Mouse (Mus musculus): ENCODE measurements around the gene Tmem199. TPM values are rescaled to one million over a fixed set of nuclear protein-coding genes. Genes with fewer than 3 reads are reported as not detected.

Gene Tmem199
- polyA plus RNA-seq, 1 experiment from 2014 or later: 86.7 TPM

- no peak overlapping the region for H3K4me2 ChIP-seq (replicated peaks)
- no peak overlapping the region for H3K27ac ChIP-seq (replicated peaks)
- ATAC-seq (replicated peaks): no peak
Measured at GRCm38 (mm10) chr11:78499543-78499942, 12.4 kb downstream of the Tmem199 start.

GRCm38 (mm10) chr11:78499004-78499403 is 13.0 kb downstream of the Tmem199 start, which contains the start of gene Vtn:
Gene Vtn (plus strand): TSS chr11:78499091.
- WGBS: 64% methylated on average over 7 of the region's 7 CpGs
- peaks cover 38% of the 10 kb centered on the region for H3K4me1 ChIP-seq
- no peaks in the 10 kb centered on the region for H3K36me3 ChIP-seq
- H3K4me3 ChIP-seq: peak within 1 kb of the TSS; percentile 92
- peak within 1 kb of the TSS; percentile 96 for H3K27ac ChIP-seq (replicated peaks)
- H3K27me3 ChIP-seq: no peaks in the 10 kb centered on the region
- H3K9me3 ChIP-seq: no peaks in the 10 kb centered on the region
- peak within 1 kb of the TSS; percentile 61 for H3K9ac ChIP-seq (replicated peaks)
- ATAC-seq (replicated peaks): no peak
- peak within 1 kb of the TSS; percentile 56 for H3K4me2 ChIP-seq (replicated peaks)

More at GRCm38 (mm10) chr11:78499543-78499942, 12.4 kb downstream of the Tmem199 start:
- WGBS: 52% methylated on average over 16 of the region's 16 CpGs
- H3K9ac ChIP-seq (replicated peaks): no peak overlapping the region
- no peaks in the 10 kb centered on the region for H3K27me3 ChIP-seq
- H3K36me3 ChIP-seq: no peaks in the 10 kb centered on the region
- no peaks in the 10 kb centered on the region for H3K9me3 ChIP-seq
- peak overlapping the region; percentile 6; the same call in 1 of the 2 replicates for H3K4me3 ChIP-seq
- peaks cover 38% of the 10 kb centered on the region for H3K4me1 ChIP-seq

GRCm38 (mm10) chr11:78497544-78498522 is 14.1 kb downstream of the Tmem199 start, which contains the start of gene Sarm1:
Gene Sarm1 (minus strand): TSS chr11:78497754.
- H3K9ac ChIP-seq (replicated peaks): peak within 1 kb of the TSS; percentile 96
- peaks cover 30% of the 10 kb centered on the region for H3K4me1 ChIP-seq
- ATAC-seq (replicated peaks): peak; percentile 98
- peak within 1 kb of the TSS; percentile 92 for H3K4me3 ChIP-seq
- H3K4me2 ChIP-seq (replicated peaks): peak within 1 kb of the TSS; percentile 56
- peak within 1 kb of the TSS; percentile 96 for H3K27ac ChIP-seq (replicated peaks)
- H3K36me3 ChIP-seq: no peaks in the 10 kb centered on the region
- no peaks in the 10 kb centered on the region for H3K9me3 ChIP-seq
- WGBS: 2% methylated on average over 35 of the region's 36 CpGs
- no peaks in the 10 kb centered on the region for H3K27me3 ChIP-seq

- Histone ChIP-seq H3K9ac (replicated peaks) (peak overlapping the region; percentile 96), H3K36me3 (no peaks in the 10 kb centered on the region), H3K27me3 (no peaks in the 10 kb centered on the region), H3K9me3 (no peaks in the 10 kb centered on the region), H3K4me3 (peak overlapping the region; percentile 92), H3K4me1 (peaks cover 30% of the 10 kb centered on the region), H3K4me2 (replicated peaks) (peak overlapping the region; percentile 56), H3K27ac (replicated peaks) (peak overlapping the region; percentile 96)
- ATAC-seq (replicated peaks): peak; percentile 76
- under 1% methylated on average over 44 of the region's 44 CpGs for WGBS
Measured at GRCm38 (mm10) chr11:78497071-78497541, 14.9 kb downstream of the Tmem199 start.

DNA sequence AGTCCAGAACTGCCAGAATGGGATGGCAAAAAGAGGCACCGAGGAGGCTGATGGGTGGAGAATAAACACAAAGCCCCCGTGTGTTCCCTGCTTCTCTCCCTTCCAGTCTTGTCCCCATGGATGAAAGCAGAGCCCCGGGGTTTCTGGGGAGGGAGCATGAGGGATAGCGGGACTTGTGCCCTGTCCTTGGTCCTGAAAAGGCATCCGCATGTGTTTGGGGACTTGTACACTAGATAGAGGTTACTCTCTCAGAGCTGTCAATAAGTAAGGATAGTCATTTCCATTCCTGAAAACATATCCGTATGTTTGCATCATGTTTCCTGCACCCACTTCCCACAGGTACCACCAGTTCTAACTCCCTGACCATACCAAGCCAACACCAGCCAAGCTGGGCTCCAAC is 16.1 kb downstream of the Tmem199 start:
- 8% methylated on average over 6 of the region's 6 CpGs for WGBS
- Histone ChIP-seq H3K9ac (replicated peaks) (peak overlapping the region; percentile 96; the same call in 1 of the 2 replicates), H3K4me2 (replicated peaks) (peak overlapping the region; percentile 56), H3K4me3 (peak overlapping the region; percentile 92), H3K36me3 (no peaks in the 10 kb centered on the region), H3K27ac (replicated peaks) (no peak overlapping the region), H3K27me3 (0 out of 2 replicates have a peak, but pooled peaks cover 5% of the 10 kb centered on the region), H3K9me3 (no peaks in the 10 kb centered on the region), H3K4me1 (peaks cover 34% of the 10 kb centered on the region)
- no peak for ATAC-seq (replicated peaks)

- ATAC-seq (replicated peaks): peak; percentile 84
- Histone ChIP-seq H3K9ac (replicated peaks) (peak overlapping the region; percentile 30; the same call in 1 of the 2 replicates), H3K36me3 (peaks cover 16% of the 10 kb centered on the region), H3K4me3 (peak overlapping the region; percentile 23), H3K4me1 (peaks cover 24% of the 10 kb centered on the region), H3K27ac (replicated peaks) (no peak overlapping the region), H3K9me3 (no peaks in the 10 kb centered on the region), H3K27me3 (peaks cover 12% of the 10 kb centered on the region; the same call in 1 of the 2 replicates), H3K4me2 (replicated peaks) (peak overlapping the region; percentile 51)
- WGBS: 5% methylated on average over 48 of the region's 48 CpGs
Measured at GRCm38 (mm10) chr11:78490781-78491241, 21.2 kb downstream of the Tmem199 start.

DNA sequence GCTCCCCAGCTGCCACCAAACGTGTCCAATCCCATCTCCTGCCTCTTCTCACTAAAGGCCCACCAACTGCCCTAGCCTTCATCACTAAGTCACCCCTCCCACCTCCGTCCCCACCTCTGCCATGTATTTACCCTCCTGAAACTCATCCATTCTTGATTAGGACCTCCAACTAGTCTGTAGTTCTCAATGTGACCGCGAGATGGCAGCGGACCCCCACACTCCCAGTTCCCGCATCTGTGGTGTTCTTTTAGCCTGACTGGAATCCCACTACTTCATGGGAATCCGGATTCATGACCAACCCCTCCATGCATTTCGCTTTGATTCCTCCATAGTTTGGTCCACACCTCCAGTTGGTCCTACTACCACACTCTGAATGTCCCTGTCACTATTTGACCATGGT is 23.8 kb downstream of the Tmem199 start:
- ATAC-seq (replicated peaks): no peak
- Histone ChIP-seq H3K27ac (replicated peaks) (no peak overlapping the region), H3K4me1 (peaks cover 11% of the 10 kb centered on the region), H3K36me3 (peaks cover 33% of the 10 kb centered on the region), H3K27me3 (peaks cover 12% of the 10 kb centered on the region; the same call in 1 of the 2 replicates), H3K9me3 (no peaks in the 10 kb centered on the region), H3K4me3 (no peak overlapping the region), H3K4me2 (replicated peaks) (no peak overlapping the region), H3K9ac (replicated peaks) (no peak overlapping the region)
- WGBS: 3% methylated on average over 8 of the region's 8 CpGs

DNA sequence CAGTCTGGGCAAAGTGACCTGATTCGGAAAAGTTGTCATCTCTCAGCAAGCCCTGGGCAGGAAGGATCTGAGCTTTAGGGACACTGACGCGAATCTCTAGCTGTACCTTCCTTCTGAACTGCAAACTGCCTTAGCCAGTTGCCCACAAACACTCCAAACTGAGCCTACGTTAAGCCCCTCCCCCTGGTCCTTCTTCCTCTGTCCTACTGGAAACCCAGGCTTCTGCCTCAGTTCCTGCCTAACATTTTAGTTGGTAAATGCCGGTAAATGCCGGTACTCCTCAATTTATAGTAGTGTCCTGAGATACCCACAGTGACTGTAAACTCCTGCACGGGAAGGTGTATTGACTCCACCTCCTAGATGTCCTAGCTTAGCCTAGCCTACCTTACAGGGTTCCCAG is 28.3 kb downstream of the Tmem199 start:
- H3K36me3 ChIP-seq: peaks cover 64% of the 10 kb centered on the region

GRCm38 (mm10) chr11:78475289-78475688 is 36.7 kb downstream of the Tmem199 start:
- Histone ChIP-seq H3K4me1 (no peaks in the 10 kb centered on the region), H3K27me3 (no peaks in the 10 kb centered on the region), H3K4me3 (no peak overlapping the region), H3K36me3 (peaks cover 11% of the 10 kb centered on the region), H3K4me2 (replicated peaks) (no peak overlapping the region), H3K27ac (replicated peaks) (no peak overlapping the region), H3K9ac (replicated peaks) (no peak overlapping the region), H3K9me3 (no peaks in the 10 kb centered on the region)
- WGBS: 87% methylated on average over 3 of the region's 3 CpGs
- no peak for ATAC-seq (replicated peaks)

More for the DNA sequence above, 28.3 kb downstream of the Tmem199 start:
- H3K9ac ChIP-seq (replicated peaks): no peak overlapping the region
- no peak overlapping the region for H3K4me2 ChIP-seq (replicated peaks)
- H3K4me1 ChIP-seq: no peaks in the 10 kb centered on the region
- no peaks in the 10 kb centered on the region for H3K9me3 ChIP-seq
- H3K27ac ChIP-seq (replicated peaks): no peak overlapping the region
- H3K4me3 ChIP-seq: no peak overlapping the region
- WGBS: 68% methylated on average over 7 of the region's 7 CpGs
- no peak for ATAC-seq (replicated peaks)
- H3K27me3 ChIP-seq: no peaks in the 10 kb centered on the region

GRCm38 (mm10) chr11:78471326-78472103 is 40.5 kb downstream of the Tmem199 start:
- H3K27ac ChIP-seq (replicated peaks): no peak overlapping the region
- H3K9ac ChIP-seq (replicated peaks): no peak overlapping the region
- H3K36me3 ChIP-seq: peaks cover 5% of the 10 kb centered on the region; the same call in 1 of the 2 replicates
- WGBS: 92% methylated on average over 10 of the region's 10 CpGs
- H3K4me1 ChIP-seq: peaks cover 4% of the 10 kb centered on the region
- H3K27me3 ChIP-seq: no peaks in the 10 kb centered on the region
- no peak for ATAC-seq (replicated peaks)
- no peak overlapping the region for H3K4me2 ChIP-seq (replicated peaks)
- H3K9me3 ChIP-seq: no peaks in the 10 kb centered on the region
- H3K4me3 ChIP-seq: no peak overlapping the region

GRCm38 (mm10) chr11:78467932-78468331 is 44.0 kb downstream of the Tmem199 start:
- peaks cover 17% of the 10 kb centered on the region for H3K4me1 ChIP-seq
- WGBS: 73% methylated on average over 3 of the region's 3 CpGs
- no peaks in the 10 kb centered on the region for H3K9me3 ChIP-seq
- no peak overlapping the region for H3K4me3 ChIP-seq
- no peaks in the 10 kb centered on the region for H3K27me3 ChIP-seq
- no peaks in the 10 kb centered on the region; the same call in 1 of the 2 replicates for H3K36me3 ChIP-seq
- no peak for ATAC-seq (replicated peaks)
- no peak overlapping the region for H3K9ac ChIP-seq (replicated peaks)
- no peak overlapping the region for H3K27ac ChIP-seq (replicated peaks)
- H3K4me2 ChIP-seq (replicated peaks): no peak overlapping the region
